Mouse (Mus musculus): ENCODE measurements around the gene Olfr835. TPM values are rescaled to one million over a fixed set of nuclear protein-coding genes. Genes with fewer than 3 reads are reported as not detected.

The Olfr835 gene
- not detected in 2 replicates for polyA plus RNA-seq (2012; rRNA removed; ENCODE audit: low replicate concordance)

GRCm38 (mm10) chr9:19032435-19032834, at the start of gene Olfr835:
Gene Olfr835 (plus strand): TSS chr9:19032735.

GRCm38 (mm10) chr9:18987690-18988089, 44.8 kb upstream of the Olfr835 start, which contains the start of gene Olfr834:
Gene Olfr834 (plus strand): TSS chr9:18987990.

Other genes starting within 250 kb of the Olfr835 start
- not detected in 2 replicates for gene Olfr828, start 213.2 kb upstream of the Olfr835 start, polyA plus RNA-seq (2012; rRNA removed; ENCODE audit: low replicate concordance)
- not detected in 2 replicates for gene Olfr829, start 177.8 kb upstream of the Olfr835 start, polyA plus RNA-seq (2012; rRNA removed; ENCODE audit: low replicate concordance)
- gene Olfr830, start 158.0 kb upstream of the Olfr835 start, polyA plus RNA-seq (2012; rRNA removed; ENCODE audit: low replicate concordance) = not detected in 2 replicates
- not detected in 2 replicates for gene Olfr832, start 95.6 kb upstream of the Olfr835 start, polyA plus RNA-seq (2012; rRNA removed; ENCODE audit: low replicate concordance)
- gene Olfr834, start 44.7 kb upstream of the Olfr835 start, polyA plus RNA-seq (2012; rRNA removed; ENCODE audit: low replicate concordance) = not detected in 2 replicates
- not detected in 2 replicates for gene Olfr836, start 87.6 kb downstream of the Olfr835 start, polyA plus RNA-seq (2012; rRNA removed; ENCODE audit: low replicate concordance)
- gene Olfr837, start 103.6 kb downstream of the Olfr835 start, polyA plus RNA-seq (2012; rRNA removed; ENCODE audit: low replicate concordance) = not detected in 2 replicates
- gene Olfr839-ps1, start 144.6 kb downstream of the Olfr835 start, polyA plus RNA-seq (2012; rRNA removed; ENCODE audit: low replicate concordance) = not detected in 2 replicates
- not detected in 2 replicates for gene Olfr843, start 219.3 kb downstream of the Olfr835 start, polyA plus RNA-seq (2012; rRNA removed; ENCODE audit: low replicate concordance)